Mouse (Mus musculus): ENCODE measurements at regions not wholly inside any gene's neighbourhood (a gene's known extent, or its start where the extent isn't known, plus 50 kb on each side); places are given as distances from the start of the nearest gene placed in this dataset.

GRCm38 (mm10) chr8:6583337-6584096, 1478.4 kb upstream of the Slc10a2 start:
- TF ChIP-seq POLR2A (IDR thresholded peaks at IDR 0.05; ENCODE audit: borderline replicate concordance, insufficient read depth, low read length) (no peak), CTCF (IDR thresholded peaks at IDR 0.05; ENCODE audit: borderline replicate concordance, insufficient read depth, low read depth, low read length) (no peak)
